In genomic region chr6:39714341-39714740, GRCm38 (mm10) we compare ENCODE assay signal across 16 mouse cellular contexts.
"Had no signal": no experiment of that assay in that cellular context is flagged by ENCODE, and none has a peak within 500 bp of the region (broad histone marks: within the 10 kb centered on the region; RNA-seq: fewer than 3 reads in every experiment).

No protein-coding gene starts in this region.

- H3K9me3 ChIP-seq: limb, embryonic 10.5 days; liver, embryonic 12.5 days; midbrain, embryonic 10.5 days; neural tube, embryonic 15.5 days; stomach, embryonic 15.5 days had no signal

- H3K9ac ChIP-seq: liver, embryonic 12.5 days; lung, embryonic 14.5 days; neural tube, embryonic 15.5 days; stomach, embryonic 15.5 days had no signal

- ATAC-seq: liver, embryonic 12.5 days had no signal

- H3K27ac ChIP-seq: left cerebral cortex, adult 2 months; limb, embryonic 10.5 days; liver, embryonic 12.5 days; midbrain, embryonic 10.5 days; neural tube, embryonic 15.5 days; stomach, embryonic 15.5 days had no signal

- H3K36me3 ChIP-seq: limb, embryonic 10.5 days; liver, embryonic 12.5 days; neural tube, embryonic 15.5 days; stomach, embryonic 15.5 days had no signal

- H3K4me3 ChIP-seq: left cerebral cortex, adult 2 months; limb, embryonic 10.5 days; liver, embryonic 12.5 days; midbrain, embryonic 10.5 days; myocyte; neural tube, embryonic 15.5 days; stomach, embryonic 15.5 days had no signal

- H3K27me3 ChIP-seq: liver, embryonic 12.5 days; neural tube, embryonic 15.5 days; stomach, embryonic 15.5 days had no signal

- DNase-seq: kidney, adult 9 months; kidney, postnatal 10 days; kidney, postnatal 4 days; lung, embryonic 14.5 days; lung, postnatal 10 days; lung, postnatal 4 days; midbrain, embryonic 14.5 days; thymus, adult 2 months; thymus, postnatal 36 days had no signal

- H3K4me2 ChIP-seq: liver, embryonic 12.5 days; lung, embryonic 14.5 days; neural tube, embryonic 15.5 days; stomach, embryonic 15.5 days had no signal

- H3K4me1 ChIP-seq: limb, embryonic 10.5 days; liver, embryonic 12.5 days; neural tube, embryonic 15.5 days; stomach, embryonic 15.5 days had no signal
